Mouse (Mus musculus): ENCODE results near the gene Fabp7. TPM values are rescaled to one million over a fixed set of nuclear protein-coding genes. Genes with fewer than 3 reads are reported as not detected.

The Fabp7 gene
- polyA plus RNA-seq, 1 experiment from 2014 or later = 2.7 TPM

GRCm38 (mm10) chr10:57815869-57816268, 31.2 kb downstream of the Fabp7 start:
- Histone ChIP-seq H3K9ac (ENCODE audit: low read length) (no peak overlapping the region), H3K4me1 (ENCODE audit: control insufficient read depth, insufficient read depth, low read length) (no peaks in the 10 kb centered on the region), H3K9me3 (ENCODE audit: control insufficient read depth, low read length) (no peaks in the 10 kb centered on the region), H3K4me2 (ENCODE audit: low read depth, severe bottlenecking) (no peak overlapping the region), H3K27me3 (ENCODE audit: control insufficient read depth, insufficient read depth, low read length) (no peaks in the 10 kb centered on the region), H3K27ac (replicated peaks; ENCODE audit: low read depth, low read length) (no peak overlapping the region), H3K36me3 (ENCODE audit: control insufficient read depth, insufficient read depth, low read length) (no peaks in the 10 kb centered on the region), H3K4me3 (ENCODE audit: low read depth, low read length) (no peak overlapping the region)
- DNase-seq (ENCODE audit: low spot score) (no peak), ATAC-seq (ENCODE audit: insufficient number of reproducible peaks, low FRiP score, low TSS enrichment, low read depth) (no peak)
- 77% methylated on average over 6 of the region's 6 CpGs for WGBS

- no peak for DNase-seq (ENCODE audit: low spot score)
- H3K4me3 ChIP-seq (ENCODE audit: low read depth, low read length) = no peak overlapping the region
- H3K4me1 ChIP-seq (ENCODE audit: control insufficient read depth, insufficient read depth, low read length) = no peaks in the 10 kb centered on the region
- H3K9ac ChIP-seq (ENCODE audit: low read length) = no peak overlapping the region
- no peaks in the 10 kb centered on the region for H3K36me3 ChIP-seq (ENCODE audit: control insufficient read depth, insufficient read depth, low read length)
- no peak for ATAC-seq (ENCODE audit: insufficient number of reproducible peaks, low FRiP score, low TSS enrichment, low read depth)
- H3K27me3 ChIP-seq (ENCODE audit: control insufficient read depth, insufficient read depth, low read length) = no peaks in the 10 kb centered on the region
- no peak overlapping the region for H3K4me2 ChIP-seq (ENCODE audit: low read depth, severe bottlenecking)
- H3K27ac ChIP-seq (replicated peaks; ENCODE audit: low read depth, low read length) = no peak overlapping the region
- no peaks in the 10 kb centered on the region for H3K9me3 ChIP-seq (ENCODE audit: control insufficient read depth, low read length)
- WGBS = 92% methylated on average over 2 of the region's 2 CpGs
Measured at GRCm38 (mm10) chr10:57819209-57819608, 34.5 kb downstream of the Fabp7 start.

DNA sequence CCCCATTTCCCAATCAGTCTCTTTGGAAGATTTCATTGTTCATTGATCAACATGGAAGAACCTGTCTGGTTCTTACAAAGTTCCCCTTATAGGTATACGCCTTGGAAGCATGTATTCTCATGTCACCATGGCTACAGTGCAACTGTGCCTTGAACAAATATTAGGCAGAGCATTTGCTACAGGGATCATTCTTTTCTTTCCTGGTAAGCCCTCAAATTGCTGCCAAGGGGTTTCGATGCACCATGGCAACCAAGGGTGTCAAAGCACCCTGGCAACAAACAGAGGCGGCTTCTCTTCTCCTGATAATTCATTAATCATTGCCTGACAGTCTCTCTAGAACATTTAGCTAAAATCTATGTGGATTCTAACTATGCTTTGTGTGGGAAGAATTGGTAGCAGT, 37.8 kb downstream of the Fabp7 start:
- Histone ChIP-seq H3K4me3 (ENCODE audit: low read depth, low read length) (no peak overlapping the region), H3K27ac (replicated peaks; ENCODE audit: low read depth, low read length) (no peak overlapping the region), H3K4me1 (ENCODE audit: control insufficient read depth, insufficient read depth, low read length) (no peaks in the 10 kb centered on the region), H3K9ac (ENCODE audit: low read length) (no peak overlapping the region), H3K36me3 (ENCODE audit: control insufficient read depth, insufficient read depth, low read length) (no peaks in the 10 kb centered on the region), H3K4me2 (ENCODE audit: low read depth, severe bottlenecking) (no peak overlapping the region), H3K9me3 (ENCODE audit: control insufficient read depth, low read length) (no peaks in the 10 kb centered on the region), H3K27me3 (ENCODE audit: control insufficient read depth, insufficient read depth, low read length) (no peaks in the 10 kb centered on the region)
- ATAC-seq (ENCODE audit: insufficient number of reproducible peaks, low FRiP score, low TSS enrichment, low read depth) (no peak), DNase-seq (ENCODE audit: low spot score) (no peak)
- WGBS = 51% methylated on average over 3 of the region's 3 CpGs

DNA sequence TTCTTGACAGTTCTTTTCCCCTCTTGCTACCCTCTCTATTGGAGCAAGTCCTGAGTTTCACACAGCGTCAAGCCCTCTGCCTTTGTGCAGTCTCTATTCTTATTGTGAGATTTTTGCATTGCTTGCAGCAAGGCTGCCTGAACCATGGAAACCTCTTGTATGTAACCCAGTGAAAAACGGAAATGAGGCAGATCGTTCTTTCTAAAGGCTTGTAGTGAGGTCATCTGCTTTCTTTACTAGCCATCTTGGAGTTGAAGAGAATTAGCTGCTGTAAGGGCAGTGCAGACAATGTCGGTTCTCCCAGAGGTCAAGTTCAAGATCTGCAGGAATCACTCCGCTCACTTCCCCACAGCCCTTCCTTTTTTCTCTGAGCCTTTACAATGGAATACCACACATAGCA, 44.0 kb downstream of the Fabp7 start:
- no peaks in the 10 kb centered on the region for H3K4me1 ChIP-seq (ENCODE audit: control insufficient read depth, insufficient read depth, low read length)
- no peak overlapping the region for H3K9ac ChIP-seq (ENCODE audit: low read length)
- H3K4me3 ChIP-seq (ENCODE audit: low read depth, low read length) = no peak overlapping the region
- no peaks in the 10 kb centered on the region for H3K27me3 ChIP-seq (ENCODE audit: control insufficient read depth, insufficient read depth, low read length)
- no peaks in the 10 kb centered on the region for H3K9me3 ChIP-seq (ENCODE audit: control insufficient read depth, low read length)
- no peak for DNase-seq (ENCODE audit: low spot score)
- 79% methylated on average over 5 of the region's 5 CpGs for WGBS
- no peak for ATAC-seq (ENCODE audit: insufficient number of reproducible peaks, low FRiP score, low TSS enrichment, low read depth)
- H3K27ac ChIP-seq (replicated peaks; ENCODE audit: low read depth, low read length) = no peak overlapping the region
- H3K36me3 ChIP-seq (ENCODE audit: control insufficient read depth, insufficient read depth, low read length) = no peaks in the 10 kb centered on the region
- no peak overlapping the region for H3K4me2 ChIP-seq (ENCODE audit: low read depth, severe bottlenecking)

GRCm38 (mm10) chr10:57829621-57830020, 44.9 kb downstream of the Fabp7 start:
- 93% methylated on average over 3 of the region's 3 CpGs for WGBS
- Histone ChIP-seq H3K4me3 (ENCODE audit: low read depth, low read length) (no peak overlapping the region), H3K9ac (ENCODE audit: low read length) (no peak overlapping the region), H3K4me1 (ENCODE audit: control insufficient read depth, insufficient read depth, low read length) (no peaks in the 10 kb centered on the region), H3K9me3 (ENCODE audit: control insufficient read depth, low read length) (no peaks in the 10 kb centered on the region), H3K36me3 (ENCODE audit: control insufficient read depth, insufficient read depth, low read length) (no peaks in the 10 kb centered on the region), H3K27me3 (ENCODE audit: control insufficient read depth, insufficient read depth, low read length) (no peaks in the 10 kb centered on the region), H3K27ac (replicated peaks; ENCODE audit: low read depth, low read length) (no peak overlapping the region), H3K4me2 (ENCODE audit: low read depth, severe bottlenecking) (no peak overlapping the region)
- no peak for ATAC-seq (ENCODE audit: insufficient number of reproducible peaks, low FRiP score, low TSS enrichment, low read depth)
- no peak for DNase-seq (ENCODE audit: low spot score)

- Histone ChIP-seq H3K4me3 (ENCODE audit: low read depth, low read length) (no peak overlapping the region), H3K4me1 (ENCODE audit: control insufficient read depth, insufficient read depth, low read length) (no peaks in the 10 kb centered on the region), H3K27ac (replicated peaks; ENCODE audit: low read depth, low read length) (no peak overlapping the region), H3K36me3 (ENCODE audit: control insufficient read depth, insufficient read depth, low read length) (no peaks in the 10 kb centered on the region), H3K27me3 (ENCODE audit: control insufficient read depth, insufficient read depth, low read length) (no peaks in the 10 kb centered on the region), H3K9ac (ENCODE audit: low read length) (no peak overlapping the region), H3K4me2 (ENCODE audit: low read depth, severe bottlenecking) (no peak overlapping the region), H3K9me3 (ENCODE audit: control insufficient read depth, low read length) (no peaks in the 10 kb centered on the region)
- DNase-seq (ENCODE audit: low spot score) (no peak), ATAC-seq (ENCODE audit: insufficient number of reproducible peaks, low FRiP score, low TSS enrichment, low read depth) (no peak)
- 86% methylated on average over 1 of the region's 1 CpGs for WGBS
Measured at GRCm38 (mm10) chr10:57835094-57835493, 50.4 kb downstream of the Fabp7 start.

DNA sequence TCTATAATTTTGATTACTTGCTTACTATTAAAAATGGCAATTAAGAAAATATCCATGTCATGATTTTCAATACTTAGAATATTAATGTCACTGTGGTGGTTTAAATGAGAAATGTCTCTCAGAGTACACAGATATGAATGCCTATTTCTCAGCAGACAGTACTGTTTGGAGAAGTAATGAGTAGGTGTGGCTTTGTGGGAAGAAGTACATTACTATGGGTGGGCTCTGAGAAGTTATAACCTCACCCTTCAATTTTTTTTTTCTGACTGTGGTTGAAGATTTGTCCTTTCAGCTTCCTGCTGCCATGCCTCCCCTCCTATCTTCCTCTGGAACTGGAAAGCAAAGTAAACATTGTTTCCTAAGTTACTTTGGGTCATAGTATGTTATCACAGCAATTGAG, 51.3 kb downstream of the Fabp7 start:
- H3K9me3 ChIP-seq (ENCODE audit: control insufficient read depth, low read length) = no peaks in the 10 kb centered on the region
- DNase-seq (ENCODE audit: low spot score) = no peak
- no peaks in the 10 kb centered on the region for H3K27me3 ChIP-seq (ENCODE audit: control insufficient read depth, insufficient read depth, low read length)
- H3K4me2 ChIP-seq (ENCODE audit: low read depth, severe bottlenecking) = no peak overlapping the region
- no peaks in the 10 kb centered on the region for H3K36me3 ChIP-seq (ENCODE audit: control insufficient read depth, insufficient read depth, low read length)
- H3K4me1 ChIP-seq (ENCODE audit: control insufficient read depth, insufficient read depth, low read length) = no peaks in the 10 kb centered on the region
- no peak overlapping the region for H3K9ac ChIP-seq (ENCODE audit: low read length)
- H3K4me3 ChIP-seq (ENCODE audit: low read depth, low read length) = no peak overlapping the region
- ATAC-seq (ENCODE audit: insufficient number of reproducible peaks, low FRiP score, low TSS enrichment, low read depth) = no peak
- no peak overlapping the region for H3K27ac ChIP-seq (replicated peaks; ENCODE audit: low read depth, low read length)

Other genes starting within 250 kb of the Fabp7 start
- 0.17 and 0.26 TPM in 2 replicates for gene Pkib, start 152.9 kb upstream of the Fabp7 start, polyA plus RNA-seq (2014; fragmentation: Nextera tagmentation; extraction: Ambion mirVana)
- 5.9 and 7.9 TPM in 2 replicates for gene Smpdl3a, start 9.5 kb downstream of the Fabp7 start, polyA plus RNA-seq (2014; fragmentation: Nextera tagmentation; extraction: Ambion mirVana)

Measured in limb, embryonic 11.5 days (tissue).